Mouse (Mus musculus): ENCODE measurements around the gene Lrrc47. TPM values are rescaled to one million over a fixed set of nuclear protein-coding genes. Genes with fewer than 3 reads are reported as not detected.

Lrrc47 gene
- polyA plus RNA-seq (2014; fragmentation: Illumina TruSeq; extraction: RNeasy Lipid Tissue Mini Kit (QIAGEN cat#74804); ENCODE audit: low replicate concordance) = 7.7 TPM

DNA sequence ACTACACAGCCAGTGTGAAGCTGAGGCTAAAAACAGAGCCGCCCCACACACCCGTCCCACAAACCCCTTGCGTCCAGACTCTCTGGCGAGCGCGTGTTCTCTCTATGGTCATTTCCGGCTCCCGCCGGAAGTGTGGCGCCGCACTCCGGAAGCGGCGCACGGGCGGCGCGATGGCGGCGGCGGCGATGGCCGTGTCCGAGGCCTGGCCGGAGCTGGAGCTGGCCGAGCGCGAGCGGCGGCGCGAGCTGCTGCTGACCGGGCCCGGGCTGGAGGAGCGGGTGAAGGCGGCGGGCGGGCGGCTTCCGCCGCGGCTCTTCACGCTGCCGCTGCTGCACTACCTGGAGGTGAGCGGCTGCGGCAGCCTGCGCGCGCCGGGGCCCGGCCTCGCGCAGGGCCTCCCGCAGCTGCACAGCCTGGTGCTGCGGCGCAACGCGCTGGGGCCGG, at the start of gene Lrrc47:
TSS of gene Lrrc47 (plus strand) at position 86 of the 444 bp plus-strand sequence.

DNA sequence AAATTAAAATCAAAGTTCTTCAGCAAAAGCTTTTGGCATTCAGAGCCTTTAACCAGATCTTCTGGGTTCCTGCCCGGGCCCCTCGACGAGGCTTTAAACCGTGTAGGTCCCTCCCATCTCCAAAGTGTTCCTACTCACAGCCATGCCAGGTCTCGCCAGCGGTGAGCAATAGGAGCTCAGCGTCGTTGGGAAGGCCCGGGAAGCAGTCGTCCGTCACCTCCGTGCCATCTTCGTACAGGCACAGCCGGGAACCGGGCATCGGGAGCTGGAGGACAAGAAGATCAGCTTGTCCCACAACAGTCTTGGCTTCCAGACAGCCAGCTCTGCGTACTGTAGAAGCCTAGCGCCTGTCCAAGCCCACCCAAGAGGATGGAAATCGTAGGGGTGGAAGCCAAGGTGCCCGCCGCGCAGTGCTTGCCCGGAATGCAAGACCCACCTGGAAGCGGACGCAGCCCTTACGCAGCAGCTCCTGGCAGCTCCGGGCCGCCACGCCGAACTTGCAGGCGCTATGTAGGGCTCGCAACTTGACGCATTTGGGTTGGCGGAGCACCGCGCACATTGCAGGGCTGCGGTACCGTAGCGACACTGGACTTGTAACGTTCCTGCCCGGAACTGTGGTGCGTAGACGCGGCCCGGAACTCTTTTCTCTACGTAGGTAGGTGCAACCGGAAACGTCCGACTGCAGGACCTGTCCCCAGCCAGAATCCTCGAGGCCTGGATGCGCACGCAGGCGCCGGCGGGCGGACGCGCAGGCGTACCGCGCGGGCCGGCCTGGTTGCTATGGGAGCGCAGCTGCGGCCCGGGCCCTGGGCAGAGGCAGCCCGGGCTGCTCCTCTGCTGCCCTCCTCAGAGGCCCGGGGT, 36.9 kb upstream of the Lrrc47 start, which contains the start of the genes Dffb and Cep104:
TSS of gene Dffb (minus strand) at position 696 of the 861 bp plus-strand sequence.
TSS of gene Cep104 (plus strand) at position 764 of the 861 bp plus-strand sequence.

DNA sequence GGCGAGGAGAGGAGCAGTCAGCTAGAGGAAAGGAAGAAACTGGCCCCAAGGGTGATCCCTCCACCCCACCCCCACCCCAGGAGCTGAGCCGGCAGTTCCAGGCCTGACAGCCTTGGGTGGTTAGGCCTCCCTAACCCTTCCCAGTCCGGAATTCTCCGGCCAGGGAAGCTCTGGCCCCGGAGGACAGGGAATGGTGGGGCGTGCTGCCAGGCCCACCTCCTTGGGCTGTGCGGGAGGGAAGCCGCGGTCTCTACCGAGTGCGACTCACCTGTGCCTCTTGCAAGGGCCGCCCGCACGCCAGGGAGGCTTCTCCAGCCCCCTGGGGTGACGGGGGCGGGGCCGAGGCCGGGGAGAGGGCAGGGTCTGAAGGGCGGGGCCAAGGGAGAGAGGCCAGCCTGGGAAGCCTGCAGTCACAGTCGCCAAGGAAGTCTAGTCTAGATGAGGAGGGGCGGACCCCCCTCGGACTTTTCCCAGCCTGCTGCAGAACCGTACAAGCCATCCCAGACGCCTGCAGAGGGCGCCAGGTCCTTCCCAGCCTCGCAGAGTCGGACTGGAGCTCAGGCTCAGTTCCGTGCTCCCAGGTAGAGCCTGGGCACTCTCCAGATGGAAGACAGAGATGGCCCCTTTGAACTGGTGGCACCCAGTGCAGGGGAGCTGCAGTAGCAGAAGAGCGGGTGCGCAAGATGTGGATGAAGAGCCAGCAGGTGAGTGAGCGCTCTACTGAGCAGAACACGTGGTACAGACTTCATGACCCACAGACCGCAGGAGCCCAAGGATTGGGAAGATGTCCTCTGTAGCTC, 14.3 kb downstream of the Lrrc47 start, which contains the start of gene Smim1:
TSS of gene Smim1 (minus strand) at position 590 of the 800 bp plus-strand sequence.

DNA sequence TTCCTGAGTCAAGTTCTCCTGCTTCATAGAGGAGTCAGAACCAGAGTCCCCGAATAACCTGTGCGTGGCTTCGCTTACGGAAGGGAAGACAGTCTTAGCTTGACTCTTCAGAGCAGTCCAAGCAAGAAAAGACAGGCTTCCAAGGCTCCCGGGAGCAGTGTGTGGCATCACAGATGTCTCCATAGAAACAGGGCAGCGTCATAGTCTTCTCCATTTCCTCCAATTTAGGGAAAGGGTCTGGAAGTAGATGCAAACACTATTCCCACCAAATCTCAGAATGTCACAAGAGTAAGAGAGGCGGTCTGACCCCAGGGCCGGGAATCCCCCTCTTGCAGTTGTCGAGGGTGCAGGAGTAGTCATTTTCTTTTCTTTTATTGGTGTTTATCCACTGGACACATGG, 31.0 kb downstream of the Lrrc47 start, which contains the start of gene Ccdc27:
TSS of gene Ccdc27 (minus strand) at position 101 of the 400 bp plus-strand sequence.

Other genes starting within 250 kb of the Lrrc47 start
- 10.1 TPM for gene A430005L14Rik, start 54.5 kb upstream of the Lrrc47 start, polyA plus RNA-seq (2014; fragmentation: Illumina TruSeq; extraction: RNeasy Lipid Tissue Mini Kit (QIAGEN cat#74804); ENCODE audit: low replicate concordance)
- 8.5 TPM for gene Dffb, start 36.6 kb upstream of the Lrrc47 start, polyA plus RNA-seq (2014; fragmentation: Illumina TruSeq; extraction: RNeasy Lipid Tissue Mini Kit (QIAGEN cat#74804); ENCODE audit: low replicate concordance)
- gene Cep104, start 36.5 kb upstream of the Lrrc47 start, polyA plus RNA-seq (2014; fragmentation: Illumina TruSeq; extraction: RNeasy Lipid Tissue Mini Kit (QIAGEN cat#74804); ENCODE audit: low replicate concordance) = 9.1 TPM
- gene Smim1, start 14.5 kb downstream of the Lrrc47 start, polyA plus RNA-seq (2014; fragmentation: Illumina TruSeq; extraction: RNeasy Lipid Tissue Mini Kit (QIAGEN cat#74804); ENCODE audit: low replicate concordance) = not detected
- gene Ccdc27, start 30.9 kb downstream of the Lrrc47 start, polyA plus RNA-seq (2014; fragmentation: Illumina TruSeq; extraction: RNeasy Lipid Tissue Mini Kit (QIAGEN cat#74804); ENCODE audit: low replicate concordance) = not detected
- gene Trp73, start 128.5 kb downstream of the Lrrc47 start, polyA plus RNA-seq (2014; fragmentation: Illumina TruSeq; extraction: RNeasy Lipid Tissue Mini Kit (QIAGEN cat#74804); ENCODE audit: low replicate concordance) = not detected
- not detected for gene Wrap73, start 130.6 kb downstream of the Lrrc47 start, polyA plus RNA-seq (2014; fragmentation: Illumina TruSeq; extraction: RNeasy Lipid Tissue Mini Kit (QIAGEN cat#74804); ENCODE audit: low replicate concordance)
- gene Tprgl, start 148.9 kb downstream of the Lrrc47 start, polyA plus RNA-seq (2014; fragmentation: Illumina TruSeq; extraction: RNeasy Lipid Tissue Mini Kit (QIAGEN cat#74804); ENCODE audit: low replicate concordance) = 55.3 TPM
- 0.07 TPM for gene Megf6, start 159.0 kb downstream of the Lrrc47 start, polyA plus RNA-seq (2014; fragmentation: Illumina TruSeq; extraction: RNeasy Lipid Tissue Mini Kit (QIAGEN cat#74804); ENCODE audit: low replicate concordance)